Comparison of ENCODE assay signal across 7 mouse cellular contexts in the genomic region with DNA sequence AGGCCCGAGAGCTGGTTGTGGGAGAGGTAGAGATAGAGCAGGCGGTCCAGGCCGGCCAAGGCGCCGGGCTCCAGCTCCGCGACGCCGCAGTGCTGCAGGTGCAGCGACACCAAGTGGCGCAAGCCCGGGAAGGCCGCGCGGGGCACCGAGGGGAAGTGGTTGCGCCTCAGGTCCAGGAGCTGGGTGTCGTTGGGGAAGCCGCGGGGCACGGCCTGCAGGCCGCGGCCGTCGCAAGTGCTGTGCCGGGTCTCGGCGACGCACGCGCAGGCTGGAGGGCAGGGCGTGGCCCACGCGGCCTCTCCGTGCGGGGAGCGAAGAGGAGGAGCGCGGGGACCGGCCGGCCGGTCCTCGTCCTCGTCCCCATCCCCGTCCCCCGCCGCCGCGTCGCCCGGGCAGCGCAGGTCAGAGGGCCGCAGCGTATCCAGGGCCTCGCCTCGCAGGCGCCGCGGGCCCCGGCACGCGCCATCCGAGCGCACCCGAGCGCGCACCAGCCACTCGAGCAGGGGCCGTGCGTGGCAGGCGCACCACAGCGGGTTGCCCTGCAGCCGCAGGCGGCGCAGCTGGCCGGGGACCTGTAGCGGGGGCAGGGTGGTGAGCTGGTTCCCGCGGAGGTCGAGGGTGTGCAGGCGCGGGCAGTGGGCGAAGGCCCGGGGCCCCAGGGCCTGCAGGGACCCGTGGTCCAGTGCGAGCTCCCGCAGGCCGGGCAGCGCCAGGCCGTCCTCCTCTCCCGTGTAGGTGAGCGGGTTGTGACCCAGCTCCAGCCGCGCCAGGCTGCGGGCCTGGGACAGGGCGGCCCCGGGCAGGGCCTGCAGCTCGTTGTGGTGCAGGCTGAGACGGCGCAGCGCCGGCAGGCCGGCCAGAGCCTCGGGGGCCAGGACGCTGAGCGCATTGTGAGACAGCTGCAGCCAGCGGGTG. TPM values are rescaled to one million over a fixed set of nuclear protein-coding genes. Genes with fewer than 3 reads are reported as not detected.
DNase-seq lines count a peak whose midpoint lies in the region; ATAC-seq lines count a peak whose summit lies in the region.

No protein-coding gene starts in this region.

- WGBS in limb, embryonic 12.5 days = under 1% methylated on average over 102 of the region's 107 CpGs
- WGBS in midbrain, embryonic 15.5 days = under 1% methylated on average over 80 of the region's 107 CpGs

- peaks cover 48% of the 10 kb centered on the region for H3K27me3 ChIP-seq in limb, embryonic 12.5 days
- peaks cover 23% of the 10 kb centered on the region for H3K27me3 ChIP-seq in midbrain, embryonic 15.5 days (replicated peaks)

- H3K36me3 ChIP-seq in limb, embryonic 12.5 days = peaks cover 3% of the 10 kb centered on the region; the same call in 1 of the 2 replicates
- no peaks in the 10 kb centered on the region for H3K36me3 ChIP-seq in midbrain, embryonic 15.5 days (replicated peaks)

- peak; percentile 93 for DNase-seq in adrenal gland, postnatal 14 days
- DNase-seq in embryo, embryonic 9.5 days (ENCODE audit: extremely low spot score) = peak; percentile 84
- DNase-seq in heart, adult 11 months = peak; percentile 98
- peak; percentile 80 for DNase-seq in kidney, adult 11 months
- peak; percentile 77 to 89 for DNase-seq in spleen, adult 18-20 months

- peak overlapping the region; percentile 71 for H3K4me3 ChIP-seq in limb, embryonic 12.5 days (replicated peaks)
- peak overlapping the region; percentile 56 for H3K4me3 ChIP-seq in midbrain, embryonic 15.5 days

- H3K27ac ChIP-seq in limb, embryonic 12.5 days = peak overlapping the region; percentile 68
- H3K27ac ChIP-seq in midbrain, embryonic 15.5 days = peak overlapping the region; percentile 67

- peak; percentile 51; the same call in 1 of the 2 replicates for ATAC-seq in limb, embryonic 12.5 days (ENCODE audit: insufficient number of reproducible peaks, insufficient read depth, low FRiP score, low TSS enrichment, low read depth)
- ATAC-seq in midbrain, embryonic 15.5 days (replicated peaks) = peak; percentile 86

- H3K4me2 ChIP-seq in limb, embryonic 12.5 days = peak overlapping the region; percentile 97
- peak overlapping the region; percentile 89 for H3K4me2 ChIP-seq in midbrain, embryonic 15.5 days

- H3K9ac ChIP-seq in limb, embryonic 12.5 days (replicated peaks) = peak overlapping the region; percentile 89
- H3K9ac ChIP-seq in midbrain, embryonic 15.5 days = peak overlapping the region; percentile 74

- peaks cover 25% of the 10 kb centered on the region for H3K4me1 ChIP-seq in limb, embryonic 12.5 days (replicated peaks)
- peaks cover 24% of the 10 kb centered on the region for H3K4me1 ChIP-seq in midbrain, embryonic 15.5 days

- H3K9me3 ChIP-seq in limb, embryonic 12.5 days = no peaks in the 10 kb centered on the region
- H3K9me3 ChIP-seq in midbrain, embryonic 15.5 days = no peaks in the 10 kb centered on the region

RNA-seq across cellular contexts. Expression of gene Chadl, which starts 2.9 kb away (rescaled TPM):
- total RNA-seq in adrenal gland, postnatal 14 days (2021) = 5.2 TPM in 2 replicates
- polyA plus RNA-seq in limb, embryonic 12.5 days (2016; fragmentation: Nextera tagmentation; extraction: Ambion mirVana) = 10.4 and 11.1 TPM in 2 replicates
- polyA plus RNA-seq in midbrain, embryonic 15.5 days (2015; fragmentation: Nextera tagmentation; extraction: Ambion mirVana) = 31.2 and 33.7 TPM in 2 replicates

RNA-seq across cellular contexts. Expression of gene L3mbtl2, which starts 30.5 kb away (rescaled TPM):
- total RNA-seq in adrenal gland, postnatal 14 days (2021) = 18.1 and 20.8 TPM in 2 replicates
- 25.5 and 25.6 TPM in 2 replicates for polyA plus RNA-seq in limb, embryonic 12.5 days (2016; fragmentation: Nextera tagmentation; extraction: Ambion mirVana)
- polyA plus RNA-seq in midbrain, embryonic 15.5 days (2015; fragmentation: Nextera tagmentation; extraction: Ambion mirVana) = 31.5 and 32.1 TPM in 2 replicates

RNA-seq across cellular contexts. Expression of gene Zc3h7b, which starts 50.6 kb away (rescaled TPM):
- 73.8 and 81.9 TPM in 2 replicates for total RNA-seq in adrenal gland, postnatal 14 days (2021)
- polyA plus RNA-seq in limb, embryonic 12.5 days (2016; fragmentation: Nextera tagmentation; extraction: Ambion mirVana) = 42.0 and 46.4 TPM in 2 replicates
- 59.2 and 59.7 TPM in 2 replicates for polyA plus RNA-seq in midbrain, embryonic 15.5 days (2015; fragmentation: Nextera tagmentation; extraction: Ambion mirVana)

RNA-seq across cellular contexts. Expression of gene Rangap1, which starts 51.1 kb away (rescaled TPM):
- total RNA-seq in adrenal gland, postnatal 14 days (2021) = 61.7 and 61.8 TPM in 2 replicates
- polyA plus RNA-seq in limb, embryonic 12.5 days (2016; fragmentation: Nextera tagmentation; extraction: Ambion mirVana) = 121 and 125 TPM in 2 replicates
- 162 and 164 TPM in 2 replicates for polyA plus RNA-seq in midbrain, embryonic 15.5 days (2015; fragmentation: Nextera tagmentation; extraction: Ambion mirVana)

Comparison
In these comparisons a context has a peak if more than half of its experiments do, and no peak if none do; other contexts are left out.
1. Peak in every context shown above with its lines: DNase-seq, ATAC-seq, H3K4me3 ChIP-seq and H3K27ac ChIP-seq.